Mouse (Mus musculus): ENCODE results near the gene Wdr59. TPM values are rescaled to one million over a fixed set of nuclear protein-coding genes. Genes with fewer than 3 reads are reported as not detected.

Gene Wdr59
- total and polyA plus RNA-seq, 3 experiments = 3.3 to 10.5 (median 6.7) TPM

DNA sequence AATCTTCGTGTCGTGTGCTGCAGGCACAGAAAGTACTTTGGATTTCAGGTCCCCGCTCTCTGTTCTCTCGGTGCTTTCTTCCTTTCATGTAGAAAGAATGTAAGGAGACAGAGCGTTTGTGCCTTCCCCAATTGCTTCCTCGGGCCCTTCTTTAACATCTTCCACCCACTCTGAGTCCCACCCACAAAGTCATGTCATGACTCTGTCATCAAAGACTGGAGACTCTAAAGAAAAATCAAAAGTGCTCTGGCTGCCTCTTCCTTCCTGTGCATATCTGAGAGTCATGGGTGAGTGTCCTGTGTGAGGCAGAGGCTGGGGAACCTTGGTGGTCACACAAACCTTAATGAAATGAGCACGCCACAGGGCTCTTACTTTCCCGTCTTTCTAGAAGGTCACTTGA lies 5.3 kb upstream of the Wdr59 start:
- TF ChIP-seq CTCF (IDR thresholded peaks at IDR 0.05; ENCODE audit: low read depth, low read length) = no peak
- no peak for TF ChIP-seq TAL1 (conservative IDR thresholded peaks at IDR 0.05; ENCODE audit: low read depth, low read length)
- no peak for TF ChIP-seq GATA1 (IDR thresholded peaks at IDR 0.05; ENCODE audit: borderline replicate concordance, low read length)
- TF ChIP-seq POLR2AphosphoS5 (IDR thresholded peaks at IDR 0.05; ENCODE audit: insufficient replicate concordance, low read depth, low read length) = no peak
- TF ChIP-seq GATA2 (IDR thresholded peaks at IDR 0.05; ENCODE audit: borderline replicate concordance, low read depth, low read length) = no peak
- peaks cover 14% of the 10 kb centered on the region for H3K4me1 ChIP-seq (ENCODE audit: insufficient read depth, low read depth, low read length)
- no peaks in the 10 kb centered on the region for H3K9me3 ChIP-seq (replicated peaks)
- H3K36me3 ChIP-seq (replicated peaks) = no peaks in the 10 kb centered on the region
- H3K4me3 ChIP-seq (ENCODE audit: low read depth, low read length) = no peak overlapping the region
- ATAC-seq (ENCODE audit: extremely low read depth, insufficient number of reproducible peaks, low FRiP score, poor library complexity, severe bottlenecking) = no peak
- no peak for DNase-seq (ENCODE audit: low spot score)
- peaks cover 12% of the 10 kb centered on the region for H3K27me3 ChIP-seq (ENCODE audit: insufficient read depth, low read length)

DNA sequence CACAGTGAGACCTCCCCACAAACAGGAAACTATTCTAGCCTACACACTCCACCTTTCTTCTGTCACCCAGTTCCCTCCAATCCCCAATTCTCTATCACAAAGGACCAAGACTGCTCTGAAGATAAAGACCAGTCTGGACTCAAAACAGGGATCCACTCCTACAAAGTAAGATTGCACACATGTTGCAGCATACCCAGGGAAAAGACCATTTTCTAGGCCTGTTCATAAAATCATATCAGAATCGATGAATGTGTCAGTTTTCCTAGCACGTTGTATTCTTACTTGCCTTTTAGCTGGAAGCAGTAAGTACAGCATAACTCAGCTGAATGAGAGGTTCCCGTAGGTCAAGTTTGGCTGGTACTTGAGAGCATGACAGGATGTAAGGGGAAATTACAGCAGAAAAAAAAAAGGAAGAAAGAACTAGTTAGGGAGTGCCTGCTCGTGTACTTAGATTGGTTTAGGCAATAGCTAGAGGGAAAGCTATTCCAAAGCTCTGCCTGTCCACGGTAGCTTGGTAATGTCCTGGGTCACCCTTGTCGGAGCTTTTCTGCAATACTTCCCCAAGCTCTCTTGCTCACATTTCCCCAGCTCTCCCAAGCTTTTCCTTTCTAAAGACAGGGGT lies 4.6 kb upstream of the Wdr59 start:
- ATAC-seq (ENCODE audit: extremely low read depth, insufficient number of reproducible peaks, low FRiP score, poor library complexity, severe bottlenecking) (no peak), DNase-seq (ENCODE audit: low spot score) (no peak)
- Histone ChIP-seq H3K36me3 (replicated peaks) (no peaks in the 10 kb centered on the region), H3K4me3 (ENCODE audit: low read depth, low read length) (no peak overlapping the region), H3K4me1 (ENCODE audit: insufficient read depth, low read depth, low read length) (peaks cover 15% of the 10 kb centered on the region), H3K27me3 (ENCODE audit: insufficient read depth, low read length) (peaks cover 9% of the 10 kb centered on the region; the same call in 1 of the 2 replicates), H3K9me3 (replicated peaks) (no peaks in the 10 kb centered on the region)
- TF ChIP-seq GATA2 (IDR thresholded peaks at IDR 0.05; ENCODE audit: borderline replicate concordance, low read depth, low read length) (no peak), GATA1 (IDR thresholded peaks at IDR 0.05; ENCODE audit: borderline replicate concordance, low read length) (no peak), TAL1 (conservative IDR thresholded peaks at IDR 0.05; ENCODE audit: low read depth, low read length) (no peak), CTCF (IDR thresholded peaks at IDR 0.05; ENCODE audit: low read depth, low read length) (no peak), POLR2AphosphoS5 (IDR thresholded peaks at IDR 0.05; ENCODE audit: insufficient replicate concordance, low read depth, low read length) (no peak)

DNA sequence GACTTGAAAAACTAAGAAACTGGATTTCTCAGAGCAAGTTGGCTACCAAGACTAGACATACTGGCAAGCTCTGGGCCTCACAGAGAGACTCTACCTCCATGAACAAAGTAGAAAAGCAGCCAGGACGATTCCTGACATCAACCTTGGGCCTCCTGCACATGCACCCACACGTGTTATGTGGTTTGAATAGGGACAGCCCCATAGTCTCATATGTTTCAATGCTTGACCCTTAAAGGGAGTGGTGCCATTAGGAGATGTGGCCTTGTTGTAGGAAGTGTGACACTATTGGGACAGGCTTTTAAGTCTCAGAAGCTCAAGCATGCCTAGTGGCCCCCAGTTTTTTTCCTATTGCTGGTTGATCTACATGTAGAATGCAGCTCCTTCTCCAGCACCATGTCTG lies 4.4 kb downstream of the Wdr59 start:
- no peak for TF ChIP-seq CTCF (IDR thresholded peaks at IDR 0.05; ENCODE audit: low read depth, low read length)
- H3K4me1 ChIP-seq (ENCODE audit: insufficient read depth, low read depth, low read length) = peaks cover 17% of the 10 kb centered on the region

DNA sequence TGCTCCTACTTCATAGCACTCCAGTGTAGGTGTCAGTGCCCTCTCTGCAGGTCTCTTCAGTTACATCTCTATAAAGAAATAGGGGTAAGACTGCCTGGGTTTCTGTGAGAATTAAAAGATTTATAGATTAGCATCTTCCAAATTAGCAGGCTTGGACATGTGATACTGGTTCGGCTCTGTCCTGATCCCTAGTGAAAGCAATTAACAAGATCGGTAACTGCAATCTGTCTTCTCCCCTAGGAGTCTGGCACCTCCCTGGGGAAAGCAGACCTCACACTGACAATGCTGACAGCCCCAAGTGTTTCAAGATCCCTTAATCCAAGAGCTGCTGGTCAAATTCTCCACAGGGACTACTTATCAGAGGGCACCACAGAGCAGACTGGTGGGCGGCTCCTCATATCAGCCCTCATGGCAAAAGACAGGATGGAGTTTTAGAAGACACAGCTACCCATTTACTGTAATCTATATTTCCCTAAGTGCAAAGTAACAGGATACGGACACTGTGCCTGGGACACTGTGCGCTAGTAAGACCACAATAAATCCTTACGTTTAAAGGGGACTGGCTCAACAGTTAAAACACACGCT lies 5.3 kb downstream of the Wdr59 start:
- H3K4me3 ChIP-seq (ENCODE audit: low read depth, low read length) = no peak overlapping the region
- no peak for DNase-seq (ENCODE audit: low spot score)
- no peaks in the 10 kb centered on the region for H3K27me3 ChIP-seq (ENCODE audit: insufficient read depth, low read length)
- no peak for ATAC-seq (ENCODE audit: extremely low read depth, insufficient number of reproducible peaks, low FRiP score, poor library complexity, severe bottlenecking)
- H3K9me3 ChIP-seq (replicated peaks) = 0 out of 2 replicates have a peak, but pooled peaks cover 3% of the 10 kb centered on the region
- H3K36me3 ChIP-seq (replicated peaks) = peaks cover 40% of the 10 kb centered on the region
- H3K4me1 ChIP-seq (ENCODE audit: insufficient read depth, low read depth, low read length) = peaks cover 16% of the 10 kb centered on the region
- no peak for TF ChIP-seq GATA1 (IDR thresholded peaks at IDR 0.05; ENCODE audit: borderline replicate concordance, low read length)

More for the DNA sequence above, 4.4 kb downstream of the Wdr59 start:
- Histone ChIP-seq H3K9me3 (replicated peaks) (0 out of 2 replicates have a peak, but pooled peaks cover 3% of the 10 kb centered on the region), H3K36me3 (replicated peaks) (peaks cover 37% of the 10 kb centered on the region), H3K4me3 (ENCODE audit: low read depth, low read length) (no peak overlapping the region), H3K27me3 (ENCODE audit: insufficient read depth, low read length) (no peaks in the 10 kb centered on the region)
- no peak for ATAC-seq (ENCODE audit: extremely low read depth, insufficient number of reproducible peaks, low FRiP score, poor library complexity, severe bottlenecking)
- no peak for DNase-seq (ENCODE audit: low spot score)

DNA sequence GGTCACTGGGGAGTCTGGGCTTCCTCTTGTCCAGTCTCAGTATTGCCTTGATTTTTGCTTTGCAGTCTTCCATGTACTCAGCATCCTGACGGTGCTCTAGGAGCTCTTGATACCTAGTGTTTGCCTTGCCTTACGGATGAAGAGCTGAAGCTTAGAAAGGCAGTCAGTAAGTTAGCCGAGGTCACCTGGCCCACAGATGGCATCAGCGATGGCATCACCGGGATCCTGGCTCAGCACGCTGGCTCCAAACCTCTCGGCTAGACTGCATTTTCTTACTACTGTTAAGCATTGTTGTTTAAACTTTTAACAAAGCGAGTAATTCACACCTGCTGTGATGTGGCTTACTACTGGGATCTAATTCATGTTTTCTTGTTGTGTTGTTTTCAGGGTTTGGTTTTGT lies 8.4 kb downstream of the Wdr59 start:
- H3K4me3 ChIP-seq (ENCODE audit: low read depth, low read length) = no peak overlapping the region
- H3K27me3 ChIP-seq (ENCODE audit: insufficient read depth, low read length) = no peaks in the 10 kb centered on the region
- ATAC-seq (ENCODE audit: extremely low read depth, insufficient number of reproducible peaks, low FRiP score, poor library complexity, severe bottlenecking) (no peak), DNase-seq (ENCODE audit: low spot score) (no peak)
- TF ChIP-seq GATA1 (IDR thresholded peaks at IDR 0.05; ENCODE audit: borderline replicate concordance, low read length) = no peak
- TF ChIP-seq GATA2 (IDR thresholded peaks at IDR 0.05; ENCODE audit: borderline replicate concordance, low read depth, low read length) = no peak
- TF ChIP-seq TAL1 (conservative IDR thresholded peaks at IDR 0.05; ENCODE audit: low read depth, low read length) = no peak
- peaks cover 32% of the 10 kb centered on the region for H3K4me1 ChIP-seq (ENCODE audit: insufficient read depth, low read depth, low read length)
- peaks cover 35% of the 10 kb centered on the region for H3K36me3 ChIP-seq (replicated peaks)
- H3K9me3 ChIP-seq (replicated peaks) = 0 out of 2 replicates have a peak, but pooled peaks cover 3% of the 10 kb centered on the region

DNA sequence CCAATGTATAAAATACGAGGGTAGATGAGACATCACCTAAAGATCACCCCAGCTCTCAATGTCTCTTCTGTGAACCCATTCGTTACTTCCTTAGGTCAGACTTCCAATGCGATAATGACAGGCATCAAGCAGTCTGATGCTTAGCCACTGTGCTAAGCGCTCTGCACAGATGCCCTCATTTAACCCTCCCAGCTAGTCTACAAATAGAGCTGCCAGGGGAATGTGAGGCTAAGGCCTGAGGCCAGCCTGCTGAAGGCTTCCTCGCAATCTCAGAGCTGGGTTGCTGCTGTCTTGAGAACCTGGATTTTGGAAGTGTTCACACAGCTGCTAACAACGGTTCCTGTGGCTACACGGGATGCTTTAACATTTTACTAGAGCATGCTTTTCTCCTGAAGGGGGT lies 9.0 kb downstream of the Wdr59 start:
- no peak for ATAC-seq (ENCODE audit: extremely low read depth, insufficient number of reproducible peaks, low FRiP score, poor library complexity, severe bottlenecking)
- 0 out of 2 replicates have a peak, but pooled peaks cover 3% of the 10 kb centered on the region for H3K9me3 ChIP-seq (replicated peaks)
- TF ChIP-seq GATA1 (IDR thresholded peaks at IDR 0.05; ENCODE audit: borderline replicate concordance, low read length) = no peak
- no peak for TF ChIP-seq CTCF (IDR thresholded peaks at IDR 0.05; ENCODE audit: low read depth, low read length)
- TF ChIP-seq TAL1 (conservative IDR thresholded peaks at IDR 0.05; ENCODE audit: low read depth, low read length) = no peak
- no peak for TF ChIP-seq POLR2AphosphoS5 (IDR thresholded peaks at IDR 0.05; ENCODE audit: insufficient replicate concordance, low read depth, low read length)
- TF ChIP-seq GATA2 (IDR thresholded peaks at IDR 0.05; ENCODE audit: borderline replicate concordance, low read depth, low read length) = no peak
- DNase-seq (ENCODE audit: low spot score) = no peak
- peaks cover 38% of the 10 kb centered on the region for H3K36me3 ChIP-seq (replicated peaks)
- no peak overlapping the region for H3K4me3 ChIP-seq (ENCODE audit: low read depth, low read length)
- H3K27me3 ChIP-seq (ENCODE audit: insufficient read depth, low read length) = no peaks in the 10 kb centered on the region
- H3K4me1 ChIP-seq (ENCODE audit: insufficient read depth, low read depth, low read length) = peaks cover 32% of the 10 kb centered on the region

All from G1E (cell line).